Mouse (Mus musculus): ENCODE results near the gene Tnfrsf11a. TPM values are rescaled to one million over a fixed set of nuclear protein-coding genes. Genes with fewer than 3 reads are reported as not detected.

The Tnfrsf11a gene
- polyA plus RNA-seq, 1 experiment from 2014 or later = 0.31 TPM

DNA sequence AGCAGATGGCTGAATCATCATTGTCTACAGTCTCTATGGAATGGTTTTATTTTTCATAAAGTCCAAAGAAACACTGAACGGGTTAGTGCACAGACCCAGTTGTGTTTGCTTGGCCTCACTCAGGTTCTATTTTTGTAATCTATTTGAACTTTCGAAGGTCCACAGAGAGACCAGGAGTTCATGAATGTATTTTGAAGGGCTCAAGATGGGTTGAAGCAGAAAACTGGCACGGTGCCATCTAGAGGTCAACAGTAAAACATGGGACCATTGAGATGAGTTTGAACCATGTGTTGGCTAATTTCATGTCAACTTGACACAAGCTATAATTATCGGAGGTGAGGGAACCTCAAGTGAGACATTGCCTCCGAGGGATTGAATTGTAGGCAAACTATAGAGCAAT, 105.1 kb downstream of the Tnfrsf11a start:
- Histone ChIP-seq H3K4me2 (no peak overlapping the region), H3K4me1 (replicated peaks) (peaks cover 8% of the 10 kb centered on the region), H3K27ac (no peak overlapping the region), H3K9me3 (no peaks in the 10 kb centered on the region), H3K27me3 (no peaks in the 10 kb centered on the region; the same call in 1 of the 2 replicates), H3K36me3 (no peaks in the 10 kb centered on the region), H3K9ac (no peak overlapping the region), H3K4me3 (no peak overlapping the region)
- 85% methylated on average over 5 of the region's 5 CpGs for WGBS
- ATAC-seq (ENCODE audit: low FRiP score) = no peak

DNA sequence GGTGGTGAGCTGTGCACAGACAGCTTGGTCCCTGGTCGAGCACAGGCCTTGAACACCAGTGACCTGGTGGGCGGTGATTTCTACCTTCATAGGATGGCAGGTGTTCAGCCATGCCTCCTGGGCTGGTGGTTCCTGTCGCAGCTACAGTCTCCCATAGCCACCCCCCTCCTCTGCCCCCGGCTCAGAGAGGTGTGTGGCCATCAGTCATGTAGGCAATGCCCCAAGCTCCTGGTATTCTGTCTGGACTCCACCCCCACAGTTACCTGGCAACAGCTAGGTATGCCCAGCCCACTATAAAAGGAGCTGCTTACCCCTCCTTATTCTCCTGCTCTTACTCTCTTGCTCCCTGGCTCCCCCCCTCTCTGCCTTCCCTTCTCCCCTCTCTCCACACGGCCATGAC, 105.8 kb downstream of the Tnfrsf11a start:
- H3K27me3 ChIP-seq = no peaks in the 10 kb centered on the region
- no peaks in the 10 kb centered on the region for H3K4me1 ChIP-seq (replicated peaks)
- H3K9ac ChIP-seq = no peak overlapping the region
- H3K4me2 ChIP-seq = no peak overlapping the region
- 80% methylated on average over 5 of the region's 5 CpGs for WGBS
- H3K27ac ChIP-seq = no peak overlapping the region
- no peaks in the 10 kb centered on the region for H3K9me3 ChIP-seq
- no peaks in the 10 kb centered on the region for H3K36me3 ChIP-seq
- H3K4me3 ChIP-seq = no peak overlapping the region
- ATAC-seq (ENCODE audit: low FRiP score) = no peak

DNA sequence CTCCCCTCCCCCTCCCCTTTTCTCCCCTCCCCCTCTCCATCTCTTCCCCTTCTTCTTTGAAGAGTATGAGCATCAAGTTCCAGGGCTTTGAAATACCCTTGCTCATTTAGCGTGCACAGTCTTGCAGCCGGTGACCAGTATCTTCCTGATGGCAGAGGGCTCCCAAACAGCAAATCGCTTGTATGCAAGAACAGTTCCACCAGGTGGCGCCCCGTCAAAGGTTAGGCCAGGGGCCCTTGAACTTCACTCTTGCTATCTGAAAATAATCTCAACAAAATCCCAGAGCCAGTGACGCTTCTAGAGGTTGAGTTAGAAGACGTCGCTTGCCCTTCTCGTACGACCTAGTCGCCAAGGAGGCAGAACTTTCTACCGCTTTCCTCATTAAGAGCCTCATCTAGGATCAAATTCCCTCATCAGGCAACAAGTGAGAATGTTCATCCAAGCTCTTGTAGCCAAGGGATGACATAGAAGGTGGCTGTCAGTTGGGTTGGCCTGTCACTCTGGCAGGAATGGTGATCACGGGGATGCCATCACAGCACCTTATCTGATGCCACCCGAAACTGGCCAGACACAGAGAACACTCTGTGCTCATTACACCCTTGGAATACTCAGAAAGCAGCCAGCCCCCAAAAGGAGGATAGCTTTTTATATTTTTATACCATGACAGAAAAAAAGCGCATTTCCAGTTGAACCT, 110.7 kb downstream of the Tnfrsf11a start:
- no peaks in the 10 kb centered on the region for H3K27me3 ChIP-seq
- 39% methylated on average over 15 of the region's 15 CpGs for WGBS
- no peak overlapping the region for H3K27ac ChIP-seq
- H3K9me3 ChIP-seq = no peaks in the 10 kb centered on the region
- H3K4me3 ChIP-seq = no peak overlapping the region
- no peaks in the 10 kb centered on the region for H3K4me1 ChIP-seq (replicated peaks)
- H3K36me3 ChIP-seq = no peaks in the 10 kb centered on the region
- no peak overlapping the region for H3K4me2 ChIP-seq
- no peak overlapping the region for H3K9ac ChIP-seq
- ATAC-seq (ENCODE audit: low FRiP score) = no peak

DNA sequence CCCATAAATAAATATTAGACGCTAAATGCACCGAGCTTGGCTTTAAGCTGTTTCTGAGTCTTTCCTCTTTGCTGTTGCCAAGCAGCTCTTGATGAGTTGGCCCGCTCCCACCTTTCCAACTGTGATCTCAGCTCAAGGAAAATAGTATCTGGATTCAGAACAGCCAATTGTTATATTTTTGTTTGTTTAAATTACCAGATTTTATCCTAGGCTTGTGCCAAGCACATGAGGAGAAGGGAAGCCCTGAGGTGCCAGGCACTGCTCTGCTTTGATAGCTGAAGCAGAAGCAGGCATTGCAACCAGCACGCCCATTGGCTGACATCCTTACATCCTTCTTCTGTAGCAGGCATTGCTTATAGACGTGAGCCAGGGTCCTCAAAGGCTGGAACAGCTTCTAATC, 114.5 kb downstream of the Tnfrsf11a start:
- WGBS = 82% methylated on average over 5 of the region's 5 CpGs
- Histone ChIP-seq H3K9ac (no peak overlapping the region), H3K27me3 (no peaks in the 10 kb centered on the region), H3K4me2 (no peak overlapping the region), H3K36me3 (no peaks in the 10 kb centered on the region), H3K4me3 (no peak overlapping the region), H3K9me3 (no peaks in the 10 kb centered on the region), H3K4me1 (replicated peaks) (no peaks in the 10 kb centered on the region), H3K27ac (no peak overlapping the region)
- no peak for ATAC-seq (ENCODE audit: low FRiP score)

Other genes with a start within 250 kb of the Tnfrsf11a start
- 10.5 and 12.0 TPM in 2 replicates for gene Pign, start 117.0 kb upstream of the Tnfrsf11a start, polyA plus RNA-seq (2015; fragmentation: Nextera tagmentation; extraction: Ambion mirVana)
- gene Relch, start 116.9 kb upstream of the Tnfrsf11a start, polyA plus RNA-seq (2015; fragmentation: Nextera tagmentation; extraction: Ambion mirVana) = 43.0 and 44.7 TPM in 2 replicates
- gene Zcchc2, start 209.7 kb downstream of the Tnfrsf11a start, polyA plus RNA-seq (2015; fragmentation: Nextera tagmentation; extraction: Ambion mirVana) = 2.2 TPM in 2 replicates

All from hindbrain, embryonic 13.5 days (tissue).